Mouse (Mus musculus) hindbrain, embryonic 14.5 days (tissue): ENCODE measurements around the gene Zfp831. TPM values are rescaled to one million over a fixed set of nuclear protein-coding genes. Genes with fewer than 3 reads are reported as not detected.

Source experiments
- ATAC-seq: fragments of 200-750 bp; cut with Nextera tagmentation; 2 replicates; pipeline ENCODE4 v1.8.0; 2017; ENCODE audit warnings: moderate number of reproducible peaks, mild to moderate bottlenecking, moderate TSS enrichment, moderate library complexity; ENCODE audit not compliant: low FRiP score
- DNase-seq: peaks from one replicate; pipeline ENCODE4 v3.0.0-alpha.2; 2015; ENCODE audit warnings: low spot score
- H3K27ac ChIP-seq: fragments of 300-500 bp; sonication (generic); 2 replicates; pipeline ENCODE4 v1.5.1; 2014; ENCODE audit warnings: mild to moderate bottlenecking, moderate library complexity
- H3K27me3 ChIP-seq: fragments of 300-500 bp; sonication (generic); 2 replicates; pipeline ENCODE4 v1.6.1; 2014; ENCODE audit warnings: mild to moderate bottlenecking, low read length, mixed read lengths; ENCODE audit not compliant: control insufficient read depth, insufficient read depth
- H3K36me3 ChIP-seq: fragments of 300-500 bp; sonication (generic); replicated peaks from 2 replicates; pipeline ENCODE4 v1.6.1; 2014; ENCODE audit not compliant: control insufficient read depth, insufficient read depth
- H3K4me1 ChIP-seq: fragments of 300-500 bp; sonication (generic); replicated peaks from 2 replicates; pipeline ENCODE4 v1.6.1; 2014; ENCODE audit warnings: antibody characterized with exemption, low read length, mixed read lengths; ENCODE audit not compliant: control insufficient read depth, insufficient read depth
- H3K4me2 ChIP-seq: fragments of 300-500 bp; sonication (generic); replicated peaks from 2 replicates; pipeline ENCODE4 v1.6.1; 2014; ENCODE audit warnings: mild to moderate bottlenecking, moderate library complexity
- H3K4me3 ChIP-seq: fragments of 300-500 bp; sonication (generic); replicated peaks from 2 replicates; pipeline ENCODE4 v1.5.1; 2014; ENCODE audit warnings: mild to moderate bottlenecking, low read length
- H3K9ac ChIP-seq: fragments of 300-500 bp; sonication (generic); 2 replicates; pipeline ENCODE4 v1.6.1; 2014
- H3K9me3 ChIP-seq: fragments of 300-500 bp; sonication (generic); 2 replicates; pipeline ENCODE4 v1.6.1; 2016; ENCODE audit warnings: low read length; ENCODE audit not compliant: control insufficient read depth
- WGBS: fragments of 180-500 bp; shearing (Covaris S2); extraction: QIAGEN DNeasy Blood & Tissue Kit; methylation state at CpG from one replicate; pipeline ENCODE4 v1.1.7; 2014; 5-methylcytosine and 5-hydroxymethylcytosine counted together
- polyA plus RNA-seq: library from polyadenylated mRNA; unstranded; fragments of >200 nt; fragmentation: Nextera tagmentation; extraction: Ambion mirVana; gene quantifications from 2 replicates; pipeline ENCODE4 v1.2.1, GENCODE M21; 2014

The Zfp831 gene
- polyA plus RNA-seq, 1 experiment from 2014 or later: not detected

DNA sequence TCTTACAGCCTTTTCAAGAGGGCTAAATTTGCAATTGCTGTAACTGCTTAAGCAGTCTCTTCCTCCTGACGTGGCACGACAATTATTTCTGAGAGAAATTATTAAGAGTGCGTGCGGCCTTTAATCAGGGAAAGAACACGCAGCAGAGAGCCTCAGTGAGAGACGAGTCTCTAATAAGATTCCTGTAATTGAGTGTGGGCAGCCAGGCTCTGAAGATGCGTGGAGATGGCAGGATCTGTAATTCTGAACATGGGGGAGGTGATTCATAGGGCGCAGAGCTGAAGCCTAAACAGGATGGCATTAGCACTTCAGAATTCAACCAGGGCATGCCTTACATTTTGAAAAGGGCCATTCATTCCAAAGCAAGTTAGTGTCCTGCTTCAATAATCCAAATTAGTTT lies 58.0 kb downstream of the Zfp831 start:
- Histone ChIP-seq H3K27me3 (no peaks in the 10 kb centered on the region), H3K9me3 (no peaks in the 10 kb centered on the region), H3K4me3 (no peak overlapping the region), H3K4me1 (peaks cover 11% of the 10 kb centered on the region), H3K9ac (no peak overlapping the region), H3K36me3 (no peaks in the 10 kb centered on the region), H3K4me2 (no peak overlapping the region), H3K27ac (peak overlapping the region; percentile 11; the same call in 1 of the 2 replicates)
- no peak for ATAC-seq
- no peak for DNase-seq
- 54% methylated on average over 8 of the region's 8 CpGs for WGBS

DNA sequence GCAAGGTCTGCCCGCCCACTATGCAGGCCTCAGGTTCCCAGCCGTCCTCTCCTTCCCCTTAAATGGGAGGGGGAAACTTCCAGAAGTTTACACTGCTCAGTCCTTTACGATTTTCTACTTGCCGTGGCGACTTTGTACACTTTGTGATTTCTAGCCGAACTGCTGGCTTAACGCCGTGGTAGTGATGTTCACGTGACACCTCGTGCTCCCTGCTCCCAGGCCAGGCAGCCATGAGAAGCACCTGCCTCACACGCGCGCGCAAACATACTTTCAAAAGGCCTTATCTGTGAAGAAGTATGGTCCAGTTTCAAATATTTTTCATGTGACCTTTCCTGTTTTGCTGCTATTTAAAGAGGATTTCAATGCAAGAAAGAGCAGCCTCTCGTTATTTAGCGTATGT lies 63.8 kb downstream of the Zfp831 start:
- no peaks in the 10 kb centered on the region for H3K27me3 ChIP-seq
- no peak overlapping the region for H3K27ac ChIP-seq
- no peak for DNase-seq
- H3K4me2 ChIP-seq: no peak overlapping the region
- no peaks in the 10 kb centered on the region for H3K36me3 ChIP-seq
- H3K9me3 ChIP-seq: no peaks in the 10 kb centered on the region
- peaks cover 1% of the 10 kb centered on the region; the same call in 1 of the 2 replicates for H3K4me1 ChIP-seq
- H3K4me3 ChIP-seq: no peak overlapping the region
- H3K9ac ChIP-seq: no peak overlapping the region
- 90% methylated on average over 16 of the region's 16 CpGs for WGBS
- no peak for ATAC-seq

DNA sequence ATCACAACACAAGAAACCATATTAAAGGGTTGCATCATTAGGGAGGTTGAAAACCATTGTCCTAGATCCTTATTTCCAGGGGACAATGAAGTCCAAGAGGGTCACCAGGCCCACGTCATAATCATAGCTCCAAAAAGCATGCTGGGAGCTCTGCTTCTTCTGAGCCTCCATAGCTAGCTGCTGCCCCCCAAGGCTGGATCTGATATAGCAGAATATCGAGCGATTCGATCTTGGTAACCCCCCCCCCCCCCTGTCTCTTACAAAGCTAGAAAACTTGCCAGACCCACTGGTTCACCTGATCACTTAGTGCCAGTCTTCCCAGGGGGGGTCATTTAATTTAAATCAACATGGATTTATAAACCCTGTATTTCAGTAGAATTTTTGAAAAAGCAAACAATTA lies 65.3 kb downstream of the Zfp831 start:
- ATAC-seq: no peak
- Histone ChIP-seq H3K9ac (no peak overlapping the region), H3K27ac (no peak overlapping the region), H3K27me3 (no peaks in the 10 kb centered on the region), H3K36me3 (no peaks in the 10 kb centered on the region), H3K9me3 (no peaks in the 10 kb centered on the region), H3K4me2 (no peak overlapping the region), H3K4me3 (no peak overlapping the region), H3K4me1 (no peaks in the 10 kb centered on the region)
- DNase-seq: no peak
- 80% methylated on average over 4 of the region's 4 CpGs for WGBS

DNA sequence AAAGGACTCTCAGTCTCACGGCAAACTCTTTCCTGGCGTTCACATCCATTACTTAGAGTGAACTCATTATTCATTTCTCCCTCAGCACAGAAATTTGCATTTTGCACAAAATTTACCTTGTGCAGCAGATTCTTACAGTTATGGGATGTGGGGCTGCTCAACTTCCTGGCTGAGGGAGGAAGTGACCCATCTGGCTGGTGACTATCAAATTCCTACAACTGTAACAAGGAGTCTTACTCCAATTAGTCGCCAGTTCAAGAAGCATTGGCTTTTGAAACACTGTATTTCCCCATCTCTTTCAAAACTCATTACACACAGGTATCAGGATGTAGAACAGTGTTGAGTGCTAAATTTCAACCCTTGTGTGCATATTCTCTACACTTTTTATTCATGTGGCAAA lies 66.9 kb downstream of the Zfp831 start:
- DNase-seq (no peak), ATAC-seq (no peak)
- 60% methylated on average over 3 of the region's 3 CpGs for WGBS

DNA sequence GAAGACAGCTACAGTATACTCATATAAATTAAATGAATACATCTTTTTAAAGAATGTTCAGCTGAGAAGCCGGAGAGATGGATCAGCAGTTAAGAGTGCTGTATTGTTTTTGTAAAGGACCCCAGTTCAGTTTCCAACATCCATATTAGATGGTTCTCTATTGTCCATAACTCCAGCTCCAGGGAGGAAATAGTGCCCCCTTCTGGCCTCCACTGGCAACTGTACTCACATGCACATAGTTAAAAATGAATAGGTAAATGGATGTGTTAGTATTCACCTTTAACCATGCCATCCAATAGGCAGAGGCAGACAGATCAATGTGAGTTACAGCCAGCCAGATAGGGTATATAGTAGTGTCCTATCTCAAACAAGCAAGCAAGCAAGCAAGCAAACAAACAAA lies 68.7 kb downstream of the Zfp831 start:
- no peaks in the 10 kb centered on the region for H3K36me3 ChIP-seq
- no peak overlapping the region for H3K4me2 ChIP-seq
- no peaks in the 10 kb centered on the region for H3K9me3 ChIP-seq
- H3K4me3 ChIP-seq: no peak overlapping the region
- WGBS: 98% methylated on average over 1 of the region's 1 CpGs
- H3K27me3 ChIP-seq: no peaks in the 10 kb centered on the region
- H3K4me1 ChIP-seq: no peaks in the 10 kb centered on the region
- H3K9ac ChIP-seq: no peak overlapping the region
- ATAC-seq: no peak
- no peak overlapping the region for H3K27ac ChIP-seq
- DNase-seq: no peak

More for the DNA sequence above, 66.9 kb downstream of the Zfp831 start:
- Histone ChIP-seq H3K27me3 (no peaks in the 10 kb centered on the region), H3K9me3 (no peaks in the 10 kb centered on the region), H3K9ac (no peak overlapping the region), H3K36me3 (no peaks in the 10 kb centered on the region), H3K4me1 (no peaks in the 10 kb centered on the region), H3K4me2 (no peak overlapping the region), H3K27ac (no peak overlapping the region), H3K4me3 (no peak overlapping the region)

DNA sequence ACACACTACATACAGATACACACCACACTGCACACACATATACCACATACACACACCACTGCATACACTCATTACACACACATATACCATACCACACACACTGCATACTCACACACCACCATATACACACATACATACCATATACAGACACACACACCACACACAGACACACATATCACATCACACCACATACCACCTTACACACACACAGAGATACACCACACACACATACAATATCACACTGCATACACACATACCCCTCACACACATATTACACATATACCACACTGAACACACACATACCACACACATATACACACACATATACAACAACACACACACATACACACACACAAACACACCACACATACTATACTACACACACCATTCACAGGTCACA lies 72.6 kb downstream of the Zfp831 start:
- Histone ChIP-seq H3K36me3 (no peaks in the 10 kb centered on the region), H3K9me3 (no peaks in the 10 kb centered on the region), H3K4me3 (no peak overlapping the region), H3K9ac (no peak overlapping the region), H3K4me2 (no peak overlapping the region), H3K27ac (no peak overlapping the region), H3K4me1 (no peaks in the 10 kb centered on the region), H3K27me3 (no peaks in the 10 kb centered on the region)
- ATAC-seq (no peak), DNase-seq (no peak)

DNA sequence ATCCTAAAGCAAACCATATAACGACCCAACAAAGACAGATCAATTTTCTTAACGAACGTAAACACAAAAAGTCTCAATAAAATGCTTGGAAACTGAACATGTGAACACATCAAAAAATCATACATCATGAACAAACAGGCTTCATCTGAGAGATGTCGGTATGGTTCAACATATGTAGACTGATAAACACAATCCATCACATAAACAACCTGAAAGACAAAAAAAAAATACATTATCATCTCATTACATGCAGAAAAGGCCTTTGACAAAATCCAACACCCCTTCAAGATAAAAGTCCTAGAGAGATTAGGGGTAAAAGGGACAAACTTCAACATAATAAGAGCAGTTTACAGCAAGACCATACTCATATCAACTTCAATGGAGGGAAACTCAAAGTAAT lies 74.5 kb downstream of the Zfp831 start:
- Histone ChIP-seq H3K9ac (no peak overlapping the region), H3K4me2 (no peak overlapping the region), H3K4me3 (no peak overlapping the region), H3K27me3 (no peaks in the 10 kb centered on the region), H3K9me3 (no peaks in the 10 kb centered on the region), H3K36me3 (no peaks in the 10 kb centered on the region), H3K27ac (no peak overlapping the region), H3K4me1 (no peaks in the 10 kb centered on the region)
- 89% methylated on average over 4 of the region's 4 CpGs for WGBS
- DNase-seq (no peak), ATAC-seq (no peak)

DNA sequence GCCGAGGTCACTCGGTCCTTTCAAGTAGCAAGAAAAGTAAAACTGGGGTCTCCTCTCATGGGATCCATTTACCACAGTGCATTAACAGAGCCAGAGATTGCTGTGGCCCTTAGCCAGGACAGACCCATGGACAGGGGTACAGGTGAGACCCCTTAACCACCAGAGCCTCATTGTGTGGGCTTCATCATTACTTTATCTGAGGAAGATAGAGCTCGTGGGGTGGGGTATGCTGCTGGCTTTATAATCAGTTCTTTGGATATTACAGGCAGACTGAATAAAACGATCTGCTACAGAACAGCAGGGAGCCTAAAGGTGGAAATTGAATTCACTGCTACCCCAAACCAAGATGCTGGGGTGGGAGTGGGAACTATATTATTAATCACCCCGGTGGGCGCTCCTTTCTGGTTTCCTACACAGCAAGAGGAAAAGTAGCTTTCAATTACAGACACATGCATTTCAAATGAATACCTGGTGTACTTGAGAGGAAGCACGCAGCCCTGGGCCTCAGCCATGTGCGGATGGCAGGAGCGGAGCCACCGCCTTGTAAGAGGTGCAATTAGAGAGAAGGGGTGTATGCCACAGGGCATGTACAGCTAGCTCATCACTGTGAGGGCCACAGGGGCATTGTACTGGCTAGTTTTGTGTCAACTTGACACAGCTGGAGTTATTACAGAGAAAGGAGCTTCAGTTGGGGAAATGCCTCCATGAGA lies 83.9 kb downstream of the Zfp831 start:
- WGBS: 70% methylated on average over 10 of the region's 10 CpGs

DNA sequence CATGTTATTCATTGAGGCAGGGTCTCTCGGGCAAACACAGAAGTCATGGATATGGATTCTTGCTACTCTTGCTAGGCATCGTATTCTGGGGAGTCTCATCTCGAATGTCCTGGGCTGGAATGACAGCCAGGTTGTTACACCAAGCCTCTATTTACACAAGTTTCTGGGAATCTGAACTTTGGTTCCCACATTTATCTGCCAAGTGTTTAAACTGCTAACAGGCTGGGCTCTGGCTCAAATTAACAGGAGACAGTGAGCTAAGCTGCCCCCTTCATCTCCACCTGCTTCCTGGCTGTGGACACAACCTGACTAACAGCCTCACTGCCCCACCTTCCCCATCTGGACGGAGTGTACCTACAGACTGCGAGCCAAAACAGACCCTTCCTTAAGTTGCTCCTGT lies 88.6 kb downstream of the Zfp831 start:
- Histone ChIP-seq H3K27me3 (no peaks in the 10 kb centered on the region), H3K36me3 (no peaks in the 10 kb centered on the region), H3K9ac (no peak overlapping the region), H3K9me3 (no peaks in the 10 kb centered on the region), H3K27ac (no peak overlapping the region), H3K4me2 (no peak overlapping the region), H3K4me1 (no peaks in the 10 kb centered on the region), H3K4me3 (no peak overlapping the region)
- no peak for ATAC-seq
- no peak for DNase-seq
- WGBS: 86% methylated on average over 5 of the region's 5 CpGs

More for the DNA sequence above, 83.9 kb downstream of the Zfp831 start:
- Histone ChIP-seq H3K27me3 (no peaks in the 10 kb centered on the region), H3K9ac (no peak overlapping the region), H3K36me3 (no peaks in the 10 kb centered on the region), H3K9me3 (no peaks in the 10 kb centered on the region), H3K27ac (no peak overlapping the region), H3K4me3 (no peak overlapping the region), H3K4me2 (no peak overlapping the region), H3K4me1 (no peaks in the 10 kb centered on the region)
- peak; percentile 56; the same call in 1 of the 2 replicates for ATAC-seq
- no peak for DNase-seq

DNA sequence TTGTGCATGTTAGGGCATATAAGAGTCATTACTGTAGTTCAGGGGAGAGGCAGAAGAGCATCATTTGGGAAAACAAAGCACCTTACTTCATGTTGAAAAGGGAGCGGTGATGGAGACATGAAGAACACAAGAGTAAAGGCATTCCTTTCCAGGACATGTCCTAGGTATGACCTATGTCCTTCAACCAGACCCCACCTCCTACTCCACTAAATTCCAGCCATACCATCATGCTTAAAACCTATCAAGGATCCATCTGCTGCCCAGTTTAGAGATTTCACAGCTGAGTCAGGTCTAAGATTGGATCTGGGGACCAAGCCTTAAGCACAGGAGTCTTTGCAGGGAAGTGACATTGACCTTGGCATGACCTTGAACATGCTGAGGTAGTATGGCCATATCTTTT lies 91.9 kb downstream of the Zfp831 start:
- no peaks in the 10 kb centered on the region for H3K9me3 ChIP-seq
- no peak for DNase-seq
- WGBS: 97% methylated on average over 1 of the region's 1 CpGs
- no peak overlapping the region for H3K27ac ChIP-seq
- H3K4me2 ChIP-seq: no peak overlapping the region
- H3K36me3 ChIP-seq: no peaks in the 10 kb centered on the region
- no peak overlapping the region for H3K9ac ChIP-seq
- H3K4me1 ChIP-seq: no peaks in the 10 kb centered on the region
- no peaks in the 10 kb centered on the region for H3K27me3 ChIP-seq
- no peak for ATAC-seq
- no peak overlapping the region for H3K4me3 ChIP-seq
